Mouse (Mus musculus): Measurements from ENCODE around the gene Cmip. TPM values are rescaled to one million over a fixed set of nuclear protein-coding genes. Genes with fewer than 3 reads are reported as not detected.

Gene Cmip
- polyA plus RNA-seq, 1 experiment from 2014 or later = 13.7 TPM

GRCm38 (mm10) chr8:117340800-117341199 lies 83.9 kb downstream of the Cmip start:
- H3K9ac ChIP-seq (ENCODE audit: low read length) = no peak overlapping the region
- H3K27me3 ChIP-seq (ENCODE audit: control insufficient read depth, insufficient read depth, low read length) = no peaks in the 10 kb centered on the region
- H3K4me2 ChIP-seq (ENCODE audit: low read depth, low read length) = no peak overlapping the region
- no peaks in the 10 kb centered on the region for H3K36me3 ChIP-seq (ENCODE audit: control insufficient read depth, insufficient read depth, low read length)
- peaks cover 53% of the 10 kb centered on the region for H3K4me1 ChIP-seq (ENCODE audit: control insufficient read depth, insufficient read depth, low read length)
- H3K27ac ChIP-seq (ENCODE audit: low read length) = peak overlapping the region; percentile 84
- 84% methylated on average over 12 of the region's 12 CpGs for WGBS
- H3K9me3 ChIP-seq (replicated peaks; ENCODE audit: control insufficient read depth, low read length) = no peaks in the 10 kb centered on the region
- no peak overlapping the region for H3K4me3 ChIP-seq (replicated peaks; ENCODE audit: low read length)
- ATAC-seq (ENCODE audit: insufficient read depth, low FRiP score) = no peak

- Histone ChIP-seq H3K9ac (ENCODE audit: low read length) (peak overlapping the region; percentile 8; the same call in 1 of the 2 replicates), H3K4me2 (ENCODE audit: low read depth, low read length) (peak overlapping the region; percentile 35), H3K9me3 (replicated peaks; ENCODE audit: control insufficient read depth, low read length) (no peaks in the 10 kb centered on the region), H3K4me3 (replicated peaks; ENCODE audit: low read length) (no peak overlapping the region), H3K27me3 (ENCODE audit: control insufficient read depth, insufficient read depth, low read length) (no peaks in the 10 kb centered on the region), H3K36me3 (ENCODE audit: control insufficient read depth, insufficient read depth, low read length) (no peaks in the 10 kb centered on the region), H3K27ac (ENCODE audit: low read length) (peak overlapping the region; percentile 67), H3K4me1 (ENCODE audit: control insufficient read depth, insufficient read depth, low read length) (peaks cover 47% of the 10 kb centered on the region)
- no peak for ATAC-seq (ENCODE audit: insufficient read depth, low FRiP score)
- 41% methylated on average over 8 of the region's 8 CpGs for WGBS
Observed at GRCm38 (mm10) chr8:117342735-117343385, 86.0 kb downstream of the Cmip start.

GRCm38 (mm10) chr8:117343484-117343883 lies 86.6 kb downstream of the Cmip start:
- Histone ChIP-seq H3K4me2 (ENCODE audit: low read depth, low read length) (peak overlapping the region; percentile 35), H3K4me3 (replicated peaks; ENCODE audit: low read length) (no peak overlapping the region), H3K36me3 (ENCODE audit: control insufficient read depth, insufficient read depth, low read length) (no peaks in the 10 kb centered on the region), H3K27me3 (ENCODE audit: control insufficient read depth, insufficient read depth, low read length) (no peaks in the 10 kb centered on the region), H3K27ac (ENCODE audit: low read length) (peak overlapping the region; percentile 67), H3K9ac (ENCODE audit: low read length) (peak overlapping the region; percentile 32; the same call in 1 of the 2 replicates), H3K9me3 (replicated peaks; ENCODE audit: control insufficient read depth, low read length) (no peaks in the 10 kb centered on the region), H3K4me1 (ENCODE audit: control insufficient read depth, insufficient read depth, low read length) (peaks cover 48% of the 10 kb centered on the region)
- no peak for ATAC-seq (ENCODE audit: insufficient read depth, low FRiP score)
- WGBS = 48% methylated on average over 10 of the region's 10 CpGs

- Histone ChIP-seq H3K9ac (ENCODE audit: low read length) (no peak overlapping the region), H3K4me1 (ENCODE audit: control insufficient read depth, insufficient read depth, low read length) (peaks cover 38% of the 10 kb centered on the region), H3K9me3 (replicated peaks; ENCODE audit: control insufficient read depth, low read length) (no peaks in the 10 kb centered on the region), H3K27ac (ENCODE audit: low read length) (no peak overlapping the region; the same call in 1 of the 2 replicates), H3K4me3 (replicated peaks; ENCODE audit: low read length) (no peak overlapping the region), H3K36me3 (ENCODE audit: control insufficient read depth, insufficient read depth, low read length) (no peaks in the 10 kb centered on the region), H3K4me2 (ENCODE audit: low read depth, low read length) (no peak overlapping the region), H3K27me3 (ENCODE audit: control insufficient read depth, insufficient read depth, low read length) (no peaks in the 10 kb centered on the region)
- 71% methylated on average over 11 of the region's 11 CpGs for WGBS
- ATAC-seq (ENCODE audit: insufficient read depth, low FRiP score) = no peak
Observed at GRCm38 (mm10) chr8:117344899-117345298, 88.0 kb downstream of the Cmip start.

GRCm38 (mm10) chr8:117345376-117345775 lies 88.5 kb downstream of the Cmip start:
- no peak overlapping the region for H3K4me2 ChIP-seq (ENCODE audit: low read depth, low read length)
- no peaks in the 10 kb centered on the region for H3K27me3 ChIP-seq (ENCODE audit: control insufficient read depth, insufficient read depth, low read length)
- H3K4me3 ChIP-seq (replicated peaks; ENCODE audit: low read length) = no peak overlapping the region
- no peak for ATAC-seq (ENCODE audit: insufficient read depth, low FRiP score)
- H3K9me3 ChIP-seq (replicated peaks; ENCODE audit: control insufficient read depth, low read length) = no peaks in the 10 kb centered on the region
- no peaks in the 10 kb centered on the region for H3K36me3 ChIP-seq (ENCODE audit: control insufficient read depth, insufficient read depth, low read length)
- 82% methylated on average over 11 of the region's 11 CpGs for WGBS
- H3K4me1 ChIP-seq (ENCODE audit: control insufficient read depth, insufficient read depth, low read length) = peaks cover 35% of the 10 kb centered on the region
- no peak overlapping the region for H3K27ac ChIP-seq (ENCODE audit: low read length)
- H3K9ac ChIP-seq (ENCODE audit: low read length) = no peak overlapping the region

- H3K9me3 ChIP-seq (replicated peaks; ENCODE audit: control insufficient read depth, low read length) = no peaks in the 10 kb centered on the region
- H3K27ac ChIP-seq (ENCODE audit: low read length) = 0 out of 2 replicates have a peak overlapping the region, but pooled peaks have one; percentile 21
- no peak overlapping the region for H3K4me3 ChIP-seq (replicated peaks; ENCODE audit: low read length)
- H3K4me1 ChIP-seq (ENCODE audit: control insufficient read depth, insufficient read depth, low read length) = peaks cover 27% of the 10 kb centered on the region
- ATAC-seq (ENCODE audit: insufficient read depth, low FRiP score) = peak; percentile 47; the same call in 1 of the 2 replicates
- 55% methylated on average over 4 of the region's 4 CpGs for WGBS
- no peaks in the 10 kb centered on the region for H3K27me3 ChIP-seq (ENCODE audit: control insufficient read depth, insufficient read depth, low read length)
- H3K4me2 ChIP-seq (ENCODE audit: low read depth, low read length) = no peak overlapping the region
- no peak overlapping the region for H3K9ac ChIP-seq (ENCODE audit: low read length)
- H3K36me3 ChIP-seq (ENCODE audit: control insufficient read depth, insufficient read depth, low read length) = no peaks in the 10 kb centered on the region
Observed at GRCm38 (mm10) chr8:117347556-117347955, 90.7 kb downstream of the Cmip start.

- ATAC-seq (ENCODE audit: insufficient read depth, low FRiP score) = no peak
- H3K9ac ChIP-seq (ENCODE audit: low read length) = no peak overlapping the region
- H3K4me3 ChIP-seq (replicated peaks; ENCODE audit: low read length) = no peak overlapping the region
- peaks cover 14% of the 10 kb centered on the region; the same call in 1 of the 2 replicates for H3K4me1 ChIP-seq (ENCODE audit: control insufficient read depth, insufficient read depth, low read length)
- H3K4me2 ChIP-seq (ENCODE audit: low read depth, low read length) = no peak overlapping the region
- H3K9me3 ChIP-seq (replicated peaks; ENCODE audit: control insufficient read depth, low read length) = no peaks in the 10 kb centered on the region
- H3K27me3 ChIP-seq (ENCODE audit: control insufficient read depth, insufficient read depth, low read length) = no peaks in the 10 kb centered on the region
- 53% methylated on average over 11 of the region's 11 CpGs for WGBS
- H3K36me3 ChIP-seq (ENCODE audit: control insufficient read depth, insufficient read depth, low read length) = no peaks in the 10 kb centered on the region
- no peak overlapping the region for H3K27ac ChIP-seq (ENCODE audit: low read length)
Observed at GRCm38 (mm10) chr8:117348718-117349394, 92.0 kb downstream of the Cmip start.

GRCm38 (mm10) chr8:117349541-117349940 lies 92.7 kb downstream of the Cmip start:
- Histone ChIP-seq H3K4me2 (ENCODE audit: low read depth, low read length) (no peak overlapping the region), H3K27me3 (ENCODE audit: control insufficient read depth, insufficient read depth, low read length) (no peaks in the 10 kb centered on the region), H3K9ac (ENCODE audit: low read length) (no peak overlapping the region), H3K9me3 (replicated peaks; ENCODE audit: control insufficient read depth, low read length) (no peaks in the 10 kb centered on the region), H3K27ac (ENCODE audit: low read length) (no peak overlapping the region), H3K4me1 (ENCODE audit: control insufficient read depth, insufficient read depth, low read length) (peaks cover 13% of the 10 kb centered on the region; the same call in 1 of the 2 replicates), H3K4me3 (replicated peaks; ENCODE audit: low read length) (no peak overlapping the region), H3K36me3 (ENCODE audit: control insufficient read depth, insufficient read depth, low read length) (no peaks in the 10 kb centered on the region)
- no peak for ATAC-seq (ENCODE audit: insufficient read depth, low FRiP score)
- 80% methylated on average over 4 of the region's 4 CpGs for whole genome bisulfite sequencing

GRCm38 (mm10) chr8:117352098-117352497 lies 95.2 kb downstream of the Cmip start:
- ATAC-seq (ENCODE audit: insufficient read depth, low FRiP score) = no peak
- Histone ChIP-seq H3K4me2 (ENCODE audit: low read depth, low read length) (no peak overlapping the region), H3K27ac (ENCODE audit: low read length) (no peak overlapping the region), H3K27me3 (ENCODE audit: control insufficient read depth, insufficient read depth, low read length) (no peaks in the 10 kb centered on the region), H3K9ac (ENCODE audit: low read length) (no peak overlapping the region), H3K4me3 (replicated peaks; ENCODE audit: low read length) (no peak overlapping the region), H3K36me3 (ENCODE audit: control insufficient read depth, insufficient read depth, low read length) (no peaks in the 10 kb centered on the region), H3K9me3 (replicated peaks; ENCODE audit: control insufficient read depth, low read length) (no peaks in the 10 kb centered on the region), H3K4me1 (ENCODE audit: control insufficient read depth, insufficient read depth, low read length) (peaks cover 13% of the 10 kb centered on the region; the same call in 1 of the 2 replicates)
- WGBS = 86% methylated on average over 4 of the region's 4 CpGs
